Mouse (Mus musculus): ENCODE data around the gene Apom.

The Apom gene

GRCm38 (mm10) chr17:35131500-35132173 is at the start of gene Apom:
Gene Apom (minus strand): TSS chr17:35132050.
- in situ Hi-C loops (cut with MboI; ENCODE audit: low pct_unique_long_range_greater_than_20kb in 1 of 2, low sequenced_read_pairs in 2 of 2, unreplicated experiment in 1 of 2) = no loop called here

GRCm38 (mm10) chr17:35180093-35180492 is 48.2 kb upstream of the Apom start:
- in situ Hi-C loops (cut with MboI; ENCODE audit: low pct_unique_long_range_greater_than_20kb in 1 of 2, low sequenced_read_pairs in 2 of 2, unreplicated experiment in 1 of 2) = no loop called here

- in situ Hi-C loops (cut with MboI; ENCODE audit: low pct_unique_long_range_greater_than_20kb in 1 of 2, low sequenced_read_pairs in 2 of 2, unreplicated experiment in 1 of 2) = loop anchor here in 1 of 2 experiments (5.0 kb wide), 1 partner anchor 54 kb away; the partner anchor contains the start of gene Atp6v1g2
These were observed 46.7 kb upstream of the Apom start for GRCm38 (mm10) chr17:35178528-35178927.

- in situ Hi-C loops (cut with MboI; ENCODE audit: low pct_unique_long_range_greater_than_20kb in 1 of 2, low sequenced_read_pairs in 2 of 2, unreplicated experiment in 1 of 2) = loop anchor here in 1 of 2 experiments (5.0 kb wide), 1 partner anchor 56 kb away; the partner anchor contains the start of gene Atp6v1g2
These were observed 44.1 kb upstream of the Apom start, which contains the start of gene Aif1 for GRCm38 (mm10) chr17:35175968-35176367. Gene Aif1 (minus strand): TSS chr17:35176068.

- in situ Hi-C loops (cut with MboI; ENCODE audit: low pct_unique_long_range_greater_than_20kb in 1 of 2, low sequenced_read_pairs in 2 of 2, unreplicated experiment in 1 of 2) = loop anchor here in 1 of 2 experiments (5.0 kb wide), 1 partner anchor 57 kb away; the partner anchor contains the start of gene Atp6v1g2
These were observed 43.5 kb upstream of the Apom start for GRCm38 (mm10) chr17:35175382-35175781.

GRCm38 (mm10) chr17:35174201-35174977 is 42.5 kb upstream of the Apom start:
- in situ Hi-C loops (cut with MboI; ENCODE audit: low pct_unique_long_range_greater_than_20kb in 1 of 2, low sequenced_read_pairs in 2 of 2, unreplicated experiment in 1 of 2) = no loop called here

GRCm38 (mm10) chr17:35173329-35173728 is 41.5 kb upstream of the Apom start:
- in situ Hi-C loops (cut with MboI; ENCODE audit: low pct_unique_long_range_greater_than_20kb in 1 of 2, low sequenced_read_pairs in 2 of 2, unreplicated experiment in 1 of 2) = no loop called here

- in situ Hi-C loops (cut with MboI; ENCODE audit: low pct_unique_long_range_greater_than_20kb in 1 of 2, low sequenced_read_pairs in 2 of 2, unreplicated experiment in 1 of 2) = no loop called here
These were observed 40.8 kb upstream of the Apom start for GRCm38 (mm10) chr17:35172445-35173234.

GRCm38 (mm10) chr17:35168541-35169207 is 36.8 kb upstream of the Apom start:
- in situ Hi-C loops (cut with MboI; ENCODE audit: low pct_unique_long_range_greater_than_20kb in 1 of 2, low sequenced_read_pairs in 2 of 2, unreplicated experiment in 1 of 2) = loop anchor here in 1 of 2 experiments (5.0 kb wide), 1 partner anchor 64 kb away; the partner anchor contains the start of gene Atp6v1g2

GRCm38 (mm10) chr17:35167794-35168193 is 35.9 kb upstream of the Apom start:
- in situ Hi-C loops (cut with MboI; ENCODE audit: low pct_unique_long_range_greater_than_20kb in 1 of 2, low sequenced_read_pairs in 2 of 2, unreplicated experiment in 1 of 2) = loop anchor here in 1 of 2 experiments (5.0 kb wide), 1 partner anchor 65 kb away; the partner anchor contains the start of gene Atp6v1g2

- in situ Hi-C loops (cut with MboI; ENCODE audit: low pct_unique_long_range_greater_than_20kb in 1 of 2, low sequenced_read_pairs in 2 of 2, unreplicated experiment in 1 of 2) = loop anchor here in 1 of 2 experiments (5.0 kb wide), 1 partner anchor 66 kb away; the partner anchor contains the start of gene Atp6v1g2
These were observed 34.6 kb upstream of the Apom start for GRCm38 (mm10) chr17:35166352-35167035.

- in situ Hi-C loops (cut with MboI; ENCODE audit: low pct_unique_long_range_greater_than_20kb in 1 of 2, low sequenced_read_pairs in 2 of 2, unreplicated experiment in 1 of 2) = loop anchor here in 1 of 2 experiments (5.0 kb wide), 1 partner anchor 67 kb away; the partner anchor contains the start of gene Atp6v1g2
These were observed 33.8 kb upstream of the Apom start for GRCm38 (mm10) chr17:35165451-35166155.

- in situ Hi-C loops (cut with MboI; ENCODE audit: low pct_unique_long_range_greater_than_20kb in 1 of 2, low sequenced_read_pairs in 2 of 2, unreplicated experiment in 1 of 2) = loop anchor here in 1 of 2 experiments (5.0 kb wide), 1 partner anchor 67 kb away; the partner anchor contains the start of gene Atp6v1g2
These were observed 33.0 kb upstream of the Apom start, which contains the start of gene Prrc2a for GRCm38 (mm10) chr17:35164568-35165450. Gene Prrc2a (minus strand): TSS chr17:35164897.

GRCm38 (mm10) chr17:35164218-35164567 is 32.3 kb upstream of the Apom start:
- in situ Hi-C loops (cut with MboI; ENCODE audit: low pct_unique_long_range_greater_than_20kb in 1 of 2, low sequenced_read_pairs in 2 of 2, unreplicated experiment in 1 of 2) = no loop called here

GRCm38 (mm10) chr17:35163326-35164081 is 31.7 kb upstream of the Apom start:
- in situ Hi-C loops (cut with MboI; ENCODE audit: low pct_unique_long_range_greater_than_20kb in 1 of 2, low sequenced_read_pairs in 2 of 2, unreplicated experiment in 1 of 2) = no loop called here

Data from mouse embryonic stem cell (cell line).